Mouse (Mus musculus) gastrocnemius, postnatal 4 days (tissue): ENCODE data around the gene Gm45261. TPM values are rescaled to one million over a fixed set of nuclear protein-coding genes. Genes with fewer than 3 reads are reported as not detected.

Experiments used
- DNase-seq, 2 experiments: peaks; one replicate each; pipeline ENCODE4 v3.0.0; 2021 to 2022; ENCODE audit warnings: low spot score in 2 of 2, mixed read lengths in 2 of 2
- total RNA-seq, 2 experiments: library from RNA; stranded (reverse); gene quantifications; 2 replicates each; pipeline ENCODE4 v1.2.3; 2021

The Gm45261 gene
- total RNA-seq, 2 experiments from 2014 or later: not detected

GRCm38 (mm10) chr1:80410229-80410973 lies 50.8 kb downstream of the Gm45261 start:
- DNase-seq: no peak

- DNase-seq: no peak
Observed at GRCm38 (mm10) chr1:80409467-80410105, 51.7 kb downstream of the Gm45261 start.

- peak; percentile 24 to 67 for DNase-seq
Observed at GRCm38 (mm10) chr1:80408586-80408985, 52.7 kb downstream of the Gm45261 start.

- no peak for DNase-seq
Observed at GRCm38 (mm10) chr1:80404196-80404595, 57.1 kb downstream of the Gm45261 start.

DNA sequence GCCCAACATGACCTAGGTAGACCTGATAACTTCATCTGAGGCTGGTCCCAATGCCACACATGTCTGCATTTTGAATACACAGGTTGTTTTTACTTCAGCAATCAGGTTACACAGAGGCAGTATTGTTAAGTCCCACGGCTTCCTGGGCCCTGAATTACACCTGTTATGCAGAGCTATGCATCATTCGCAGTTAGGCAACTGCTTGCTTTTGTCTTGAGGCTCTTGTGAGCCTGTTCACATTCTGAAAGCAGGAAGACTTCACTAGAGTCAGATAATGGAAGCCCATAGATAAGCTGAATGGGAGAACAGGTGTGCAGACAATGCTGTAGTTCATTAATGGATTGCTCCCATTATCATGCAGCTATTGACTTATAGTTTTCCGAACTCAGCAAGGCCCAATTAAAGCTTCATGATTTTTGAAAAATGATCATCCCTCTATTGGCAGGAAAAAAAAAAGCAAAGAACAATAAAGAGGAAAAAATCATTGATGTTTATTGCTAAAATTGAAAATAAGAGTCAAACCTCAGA lies 57.8 kb downstream of the Gm45261 start:
- DNase-seq: no peak

DNA sequence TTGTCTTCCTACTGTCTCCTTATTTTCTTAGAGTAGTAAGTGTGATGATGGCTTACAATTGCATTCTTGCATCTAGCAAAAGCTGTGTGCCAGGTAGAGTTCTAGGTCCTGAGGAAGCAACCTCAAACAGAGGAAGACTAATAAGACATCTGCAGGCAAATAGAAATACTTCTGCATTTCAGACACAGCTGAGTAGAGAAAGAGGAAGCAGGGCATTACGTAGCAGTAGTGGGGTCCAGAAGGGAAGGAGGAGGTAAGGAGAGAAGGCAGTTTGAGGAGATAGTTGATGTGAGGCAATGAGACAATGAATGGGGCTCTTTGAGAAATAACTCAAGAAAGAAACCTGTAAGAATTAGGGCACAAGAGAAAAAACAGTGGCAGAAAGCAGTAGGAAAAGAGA lies 59.3 kb downstream of the Gm45261 start:
- no peak for DNase-seq

Other genes starting within 250 kb of the Gm45261 start
- 1 to 10 TPM; 2.6 to 2.7 TPM for gene Fam124b, start 243.0 kb downstream of the Gm45261 start, total RNA-seq
- 100 to 1,000 TPM; 119 to 137 TPM for gene Cul3, start 121.0 kb downstream of the Gm45261 start, total RNA-seq